Mouse (Mus musculus): ENCODE measurements around the gene Yif1b.
"Not testable (repeated sequence)": the region's sequence is repeated elsewhere in the genome, so short reads cannot be mapped to it uniquely, and the experiment has no call there.

Yif1b gene

DNA sequence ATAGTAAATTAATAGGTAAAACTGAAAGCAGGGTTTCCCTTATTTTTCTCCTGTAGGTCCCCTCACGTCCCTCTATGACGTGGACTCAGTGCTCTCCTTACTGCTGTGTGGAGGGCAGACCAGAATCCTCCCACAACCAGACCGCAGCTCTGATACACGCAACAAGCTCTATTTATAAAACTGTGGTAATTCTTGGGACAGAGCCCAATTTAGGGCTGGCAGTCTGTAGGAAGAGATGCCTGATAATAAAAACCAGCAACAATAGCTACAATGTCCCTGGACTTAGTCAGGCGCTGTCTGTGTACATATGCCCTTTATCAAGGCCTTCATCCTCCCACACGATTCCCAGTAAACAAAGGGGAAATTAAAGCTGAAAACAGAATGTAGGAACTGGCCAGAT, 4.4 kb upstream of the Yif1b start:
- H3K4me1 ChIP-seq (replicated peaks; ENCODE audit: low read depth, low read length), result peaks cover 34% of the 10 kb centered on the region
- H3K36me3 ChIP-seq (ENCODE audit: insufficient read depth, low read length), result no peaks in the 10 kb centered on the region
- peaks cover 51% of the 10 kb centered on the region for H3K27me3 ChIP-seq (ENCODE audit: insufficient read depth, low read length)
- TF ChIP-seq CTCF (conservative IDR thresholded peaks at IDR 0.05; ENCODE audit: low read length) (no peak), NANOG (IDR thresholded peaks at IDR 0.05; ENCODE audit: borderline replicate concordance, low read length) (no peak), POU5F1 (IDR thresholded peaks at IDR 0.05; ENCODE audit: borderline replicate concordance, low read length) (no peak)
- no peaks in the 10 kb centered on the region for H3K9me3 ChIP-seq (ENCODE audit: low read length)
- H3K4me3 ChIP-seq (replicated peaks; ENCODE audit: low read length), result no peak overlapping the region

DNA sequence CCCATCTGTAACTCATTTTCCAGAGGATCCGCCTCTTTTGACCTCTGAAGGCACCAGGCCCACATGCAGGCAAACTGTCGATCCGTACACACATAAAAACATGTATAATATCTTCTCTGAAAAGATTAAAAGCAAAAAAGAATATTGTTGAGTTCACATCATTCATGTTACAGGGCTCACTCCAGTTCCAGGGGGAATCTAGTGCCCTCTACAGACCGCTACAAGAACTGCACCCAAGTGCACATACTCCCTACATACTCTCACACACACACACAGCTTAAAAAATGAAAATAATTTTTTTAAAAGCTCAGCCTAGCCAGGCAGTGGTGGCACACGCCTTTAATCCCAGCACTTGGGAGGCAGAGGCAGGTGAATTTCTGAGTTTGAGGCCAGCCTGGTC, 3.5 kb upstream of the Yif1b start:
- Histone ChIP-seq H3K27me3 (ENCODE audit: insufficient read depth, low read length) (peaks cover 42% of the 10 kb centered on the region), H3K36me3 (ENCODE audit: insufficient read depth, low read length) (no peaks in the 10 kb centered on the region), H3K4me3 (replicated peaks; ENCODE audit: low read length) (no peak overlapping the region), H3K9me3 (ENCODE audit: low read length) (no peaks in the 10 kb centered on the region), H3K4me1 (replicated peaks; ENCODE audit: low read depth, low read length) (peaks cover 34% of the 10 kb centered on the region)
- TF ChIP-seq CTCF (conservative IDR thresholded peaks at IDR 0.05; ENCODE audit: low read length) (peak; percentile 97), NANOG (IDR thresholded peaks at IDR 0.05; ENCODE audit: borderline replicate concordance, low read length) (no peak)

DNA sequence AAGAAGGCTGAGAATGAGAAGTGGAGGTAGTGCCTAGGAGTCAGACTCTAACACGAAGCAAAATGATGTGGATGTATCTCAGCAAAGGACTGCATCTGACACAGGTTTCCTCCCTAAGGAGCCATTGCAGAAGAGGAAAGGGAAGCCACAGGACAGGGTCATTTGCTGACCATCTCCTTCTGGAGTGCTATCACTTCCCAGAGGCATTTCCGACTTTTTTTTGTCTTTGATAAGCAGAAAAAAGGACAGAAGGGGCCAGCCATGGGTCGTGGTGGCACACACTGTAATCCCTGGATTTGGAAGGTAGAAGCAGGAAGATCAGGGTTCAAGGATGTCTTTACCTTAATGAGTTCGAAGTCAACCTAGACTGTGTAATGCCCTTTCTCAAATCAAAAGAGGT, 1.5 kb upstream of the Yif1b start:
- Histone ChIP-seq H3K4me3 (replicated peaks; ENCODE audit: low read length) (no peak overlapping the region), H3K27me3 (ENCODE audit: insufficient read depth, low read length) (peaks cover 22% of the 10 kb centered on the region), H3K4me1 (replicated peaks; ENCODE audit: low read depth, low read length) (peaks cover 41% of the 10 kb centered on the region), H3K9me3 (ENCODE audit: low read length) (no peaks in the 10 kb centered on the region), H3K36me3 (ENCODE audit: insufficient read depth, low read length) (peaks cover 15% of the 10 kb centered on the region)
- TF ChIP-seq NANOG (IDR thresholded peaks at IDR 0.05; ENCODE audit: borderline replicate concordance, low read length) (no peak), CTCF (conservative IDR thresholded peaks at IDR 0.05; ENCODE audit: low read length) (no peak), POU5F1 (IDR thresholded peaks at IDR 0.05; ENCODE audit: borderline replicate concordance, low read length) (no peak)

DNA sequence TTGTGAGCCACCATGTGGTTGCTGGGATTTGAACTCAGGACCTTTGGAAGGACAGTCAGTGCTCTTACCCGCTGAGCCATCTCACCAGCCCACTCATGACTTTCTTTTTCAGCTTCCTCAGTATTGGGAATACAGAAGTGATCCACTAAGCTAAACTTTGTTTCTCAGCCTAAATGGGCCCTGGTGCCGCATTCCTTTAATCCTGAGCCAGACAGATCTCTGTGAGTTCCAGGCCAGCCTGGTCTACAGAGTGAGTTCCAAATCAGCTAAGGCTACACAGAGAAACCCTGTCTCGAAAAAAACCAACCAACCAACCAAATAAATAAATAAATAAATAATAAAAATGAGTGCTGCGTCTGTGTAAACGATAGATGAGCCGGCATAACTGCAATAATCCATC, 533 bp upstream of the Yif1b start:
- Histone ChIP-seq H3K4me1 (replicated peaks; ENCODE audit: low read depth, low read length) (peaks cover 43% of the 10 kb centered on the region), H3K27me3 (ENCODE audit: insufficient read depth, low read length) (peaks cover 12% of the 10 kb centered on the region), H3K4me3 (replicated peaks; ENCODE audit: low read length) (peak overlapping the region; percentile 64), H3K36me3 (ENCODE audit: insufficient read depth, low read length) (peaks cover 21% of the 10 kb centered on the region)
- not testable (repeated sequence) for H3K9me3 ChIP-seq (ENCODE audit: low read length)

DNA sequence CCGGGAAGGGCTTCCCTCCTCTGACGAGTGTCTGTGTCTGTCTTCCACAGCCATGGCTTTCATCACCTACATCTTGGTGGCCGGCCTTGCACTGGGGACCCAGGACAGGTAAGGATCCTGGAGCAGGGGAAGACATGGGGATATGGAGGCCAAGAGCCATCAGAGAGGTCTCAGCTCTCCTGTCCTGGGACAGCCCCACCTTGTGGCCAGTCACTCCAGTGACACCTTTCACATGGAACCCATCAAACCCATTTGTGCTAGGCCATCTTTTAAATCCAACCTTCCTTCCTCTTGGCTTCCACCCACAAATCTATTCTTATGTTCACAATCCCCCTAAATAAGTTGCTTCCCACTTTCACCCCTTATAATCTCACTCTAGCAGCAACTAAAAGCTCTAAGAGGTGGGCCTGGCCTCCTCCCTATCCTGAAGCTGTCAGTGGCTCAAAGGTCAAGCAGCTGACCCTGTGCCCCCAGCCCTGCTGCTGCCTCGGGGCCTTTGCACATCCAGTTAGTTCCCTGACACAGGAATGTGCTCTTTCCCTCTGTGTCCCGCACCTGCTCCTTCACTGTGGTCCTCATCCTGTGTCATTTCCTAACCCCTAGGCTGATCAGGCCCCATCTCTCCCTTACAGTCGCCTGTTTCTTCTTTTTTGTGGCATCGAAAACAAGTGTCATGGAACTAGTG, 6.7 kb downstream of the Yif1b start:
- no peak for TF ChIP-seq POU5F1 (IDR thresholded peaks at IDR 0.05; ENCODE audit: borderline replicate concordance, low read length)
- TF ChIP-seq CTCF (conservative IDR thresholded peaks at IDR 0.05; ENCODE audit: low read length), result peak; percentile 51
- Histone ChIP-seq H3K27me3 (ENCODE audit: insufficient read depth, low read length) (no peaks in the 10 kb centered on the region), H3K9me3 (ENCODE audit: low read length) (no peaks in the 10 kb centered on the region), H3K4me1 (replicated peaks; ENCODE audit: low read depth, low read length) (peaks cover 96% of the 10 kb centered on the region), H3K4me3 (replicated peaks; ENCODE audit: low read length) (peak overlapping the region; percentile 58), H3K36me3 (ENCODE audit: insufficient read depth, low read length) (peaks cover 57% of the 10 kb centered on the region)

DNA sequence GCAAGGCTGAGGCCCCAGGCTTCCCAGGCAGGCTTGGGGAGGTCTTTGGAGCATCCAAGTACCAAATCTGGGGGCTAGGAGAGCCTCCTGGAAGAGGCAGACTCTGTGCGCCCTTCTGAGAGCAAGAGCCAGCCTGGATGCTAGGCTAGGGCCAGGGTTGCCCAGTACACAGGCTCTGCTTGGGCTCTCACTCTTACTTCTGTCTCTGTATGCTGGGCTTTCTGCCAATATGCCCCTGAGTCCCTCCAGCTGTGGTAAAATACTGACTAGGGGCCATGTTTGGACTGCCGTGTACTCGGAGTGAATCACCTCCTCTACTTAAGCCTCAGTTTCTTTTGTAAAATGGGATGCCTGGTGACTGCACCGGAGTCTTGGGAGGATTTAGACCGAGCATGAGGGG, 7.9 kb downstream of the Yif1b start:
- H3K27me3 ChIP-seq (ENCODE audit: insufficient read depth, low read length), result no peaks in the 10 kb centered on the region
- H3K4me1 ChIP-seq (replicated peaks; ENCODE audit: low read depth, low read length), result peaks cover 87% of the 10 kb centered on the region
- H3K9me3 ChIP-seq (ENCODE audit: low read length), result no peaks in the 10 kb centered on the region
- TF ChIP-seq NANOG (IDR thresholded peaks at IDR 0.05; ENCODE audit: borderline replicate concordance, low read length), result no peak
- TF ChIP-seq POU5F1 (IDR thresholded peaks at IDR 0.05; ENCODE audit: borderline replicate concordance, low read length), result no peak
- TF ChIP-seq CTCF (conservative IDR thresholded peaks at IDR 0.05; ENCODE audit: low read length), result no peak
- H3K36me3 ChIP-seq (ENCODE audit: insufficient read depth, low read length), result peaks cover 48% of the 10 kb centered on the region
- H3K4me3 ChIP-seq (replicated peaks; ENCODE audit: low read length), result 0 out of 2 replicates have a peak overlapping the region, but pooled peaks have one; percentile 26

DNA sequence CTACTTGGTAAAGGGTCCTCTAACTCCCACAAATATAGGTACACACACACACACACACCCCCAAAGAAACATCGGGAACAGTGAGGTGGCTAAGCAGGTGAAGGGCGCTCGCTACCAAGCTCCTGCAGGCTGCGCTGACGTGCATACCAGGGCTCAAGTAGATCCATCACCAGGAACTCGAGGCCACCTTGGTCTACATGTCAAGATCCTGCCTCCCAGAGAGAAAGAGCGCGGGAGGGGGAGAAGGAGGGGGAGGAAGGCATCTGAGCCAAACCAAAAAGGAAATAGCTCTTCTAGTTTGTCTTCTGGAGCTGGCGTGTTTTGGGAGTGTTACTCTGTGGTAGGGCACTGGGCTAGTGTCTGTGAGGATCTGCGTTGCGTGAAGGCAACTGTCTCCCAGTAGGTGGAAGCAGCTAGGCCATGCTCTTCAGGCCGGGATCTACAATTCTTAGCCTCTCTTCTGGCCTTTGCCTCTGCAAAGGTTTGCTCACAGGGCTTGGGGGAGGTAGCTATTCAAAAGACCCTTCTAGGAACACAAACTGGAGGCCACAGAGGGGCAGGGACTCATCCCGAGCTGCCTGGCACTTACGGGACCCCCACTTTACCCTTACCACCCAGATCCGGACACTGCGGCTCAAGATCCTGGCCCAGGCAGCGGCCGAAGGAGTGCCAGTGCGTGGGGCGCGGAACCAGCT, 8.6 kb downstream of the Yif1b start:
- Histone ChIP-seq H3K27me3 (ENCODE audit: insufficient read depth, low read length) (no peaks in the 10 kb centered on the region), H3K9me3 (ENCODE audit: low read length) (no peaks in the 10 kb centered on the region), H3K36me3 (ENCODE audit: insufficient read depth, low read length) (peaks cover 40% of the 10 kb centered on the region), H3K4me1 (replicated peaks; ENCODE audit: low read depth, low read length) (peaks cover 84% of the 10 kb centered on the region), H3K4me3 (replicated peaks; ENCODE audit: low read length) (peak overlapping the region; percentile 60)
- TF ChIP-seq POU5F1 (IDR thresholded peaks at IDR 0.05; ENCODE audit: borderline replicate concordance, low read length) (no peak), CTCF (conservative IDR thresholded peaks at IDR 0.05; ENCODE audit: low read length) (no peak), NANOG (IDR thresholded peaks at IDR 0.05; ENCODE audit: borderline replicate concordance, low read length) (no peak)

DNA sequence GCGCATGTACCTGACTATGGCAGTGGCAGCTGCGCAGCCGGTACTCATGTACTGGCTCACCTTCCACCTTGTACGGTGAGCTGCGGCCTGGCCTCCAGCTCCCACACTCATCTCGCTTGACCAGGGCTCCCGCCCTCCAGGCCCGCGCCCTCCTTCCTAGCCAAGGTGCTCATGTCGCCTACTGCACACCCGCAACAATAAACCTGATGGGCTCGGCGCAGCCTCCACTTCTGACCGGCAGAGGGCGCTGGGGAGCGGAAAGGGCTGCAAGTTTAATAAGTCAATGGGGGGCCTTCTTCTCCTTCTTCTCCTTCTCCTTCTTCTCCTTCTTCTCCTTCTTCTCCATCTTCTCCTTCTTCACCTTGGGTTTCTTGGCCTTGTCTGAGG, 9.2 kb downstream of the Yif1b start:
- Histone ChIP-seq H3K36me3 (ENCODE audit: insufficient read depth, low read length) (peaks cover 37% of the 10 kb centered on the region), H3K9me3 (ENCODE audit: low read length) (no peaks in the 10 kb centered on the region), H3K4me1 (replicated peaks; ENCODE audit: low read depth, low read length) (peaks cover 80% of the 10 kb centered on the region), H3K27me3 (ENCODE audit: insufficient read depth, low read length) (no peaks in the 10 kb centered on the region), H3K4me3 (replicated peaks; ENCODE audit: low read length) (peak overlapping the region; percentile 74)
- TF ChIP-seq NANOG (IDR thresholded peaks at IDR 0.05; ENCODE audit: borderline replicate concordance, low read length), result no peak
- TF ChIP-seq CTCF (conservative IDR thresholded peaks at IDR 0.05; ENCODE audit: low read length), result peak; percentile 91

DNA sequence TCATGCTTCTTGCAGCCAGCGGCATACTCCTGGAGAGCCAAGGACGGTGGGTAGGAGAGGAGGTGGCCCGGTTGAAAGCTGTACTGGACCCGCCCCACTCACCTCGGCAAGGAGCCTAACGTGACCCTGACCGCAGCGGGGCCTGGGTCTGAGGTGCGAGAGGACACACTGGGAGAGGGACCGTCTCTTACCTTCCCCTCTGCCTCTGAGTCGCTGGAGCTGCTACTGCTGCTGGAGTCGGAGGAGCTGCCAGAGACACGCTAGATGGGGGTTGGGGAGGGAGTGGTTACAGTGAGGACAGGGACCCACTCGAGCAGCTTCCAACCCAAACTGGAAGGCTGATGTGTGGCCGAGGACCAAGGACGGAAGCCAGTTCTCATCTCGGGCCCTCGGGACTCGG, 9.6 kb downstream of the Yif1b start:
- H3K4me1 ChIP-seq (replicated peaks; ENCODE audit: low read depth, low read length), result peaks cover 76% of the 10 kb centered on the region
- H3K4me3 ChIP-seq (replicated peaks; ENCODE audit: low read length), result peak overlapping the region; percentile 74
- no peak for TF ChIP-seq POU5F1 (IDR thresholded peaks at IDR 0.05; ENCODE audit: borderline replicate concordance, low read length)
- no peak for TF ChIP-seq NANOG (IDR thresholded peaks at IDR 0.05; ENCODE audit: borderline replicate concordance, low read length)
- no peak for TF ChIP-seq CTCF (conservative IDR thresholded peaks at IDR 0.05; ENCODE audit: low read length)
- H3K27me3 ChIP-seq (ENCODE audit: insufficient read depth, low read length), result no peaks in the 10 kb centered on the region
- H3K9me3 ChIP-seq (ENCODE audit: low read length), result no peaks in the 10 kb centered on the region
- peaks cover 37% of the 10 kb centered on the region for H3K36me3 ChIP-seq (ENCODE audit: insufficient read depth, low read length)

Measured in E14TG2a.4 (cell line).